Mouse (Mus musculus): ENCODE measurements around the gene Gimap1.

GRCm38 (mm10) chr6:48747091-48747966 is 8.5 kb downstream of the Gimap1 start:
- TF ChIP-seq EP300 (IDR thresholded peaks at IDR 0.05; ENCODE audit: low read depth) (no peak), CTCF (IDR thresholded peaks at IDR 0.05; ENCODE audit: low read depth) (no peak)
